Mouse (Mus musculus): ENCODE data around the gene Rchy1. TPM values are rescaled to one million over a fixed set of nuclear protein-coding genes. Genes with fewer than 3 reads are reported as not detected.
"Not testable (repeated sequence)": the region's sequence is repeated elsewhere in the genome, so short reads cannot be mapped to it uniquely, and the experiment has no call there.

Gene Rchy1
- total RNA-seq, 4 experiments from 2014 or later = 75.8 to 88.3 (median 80.6) TPM

- no peak for DNase-seq
Measured at GRCm38 (mm10) chr5:91959986-91960385, 2.9 kb downstream of the Rchy1 start.

- no peak for DNase-seq
Measured at GRCm38 (mm10) chr5:91959096-91959495, 3.8 kb downstream of the Rchy1 start.

- DNase-seq = no peak
Measured at GRCm38 (mm10) chr5:91956991-91957760, 5.7 kb downstream of the Rchy1 start.

- no peak for DNase-seq
Measured at GRCm38 (mm10) chr5:91951404-91951803, 11.5 kb downstream of the Rchy1 start.

DNA sequence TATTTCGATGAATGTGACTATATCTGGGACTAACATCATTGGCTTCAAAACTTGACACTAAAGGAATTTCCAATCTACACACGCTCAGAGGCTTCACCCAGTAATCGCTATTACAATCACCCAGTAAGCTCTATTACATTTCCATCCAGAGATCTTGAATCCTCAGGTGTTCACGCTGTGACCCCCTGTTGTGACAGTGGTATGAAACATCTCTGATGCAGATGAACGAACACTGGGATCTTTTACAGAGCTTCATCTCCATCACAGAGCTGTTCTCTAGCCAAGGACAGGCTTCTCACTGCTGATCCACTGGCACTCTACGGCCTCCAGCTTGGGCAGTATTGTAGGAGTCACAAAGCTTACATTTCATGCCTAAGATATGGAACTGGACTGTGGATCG is 13.4 kb downstream of the Rchy1 start:
- no peak for DNase-seq

- DNase-seq = no peak
Measured at GRCm38 (mm10) chr5:91947008-91947407, 15.9 kb downstream of the Rchy1 start.

GRCm38 (mm10) chr5:91945609-91946008 is 17.3 kb downstream of the Rchy1 start:
- not testable (repeated sequence) for DNase-seq

DNA sequence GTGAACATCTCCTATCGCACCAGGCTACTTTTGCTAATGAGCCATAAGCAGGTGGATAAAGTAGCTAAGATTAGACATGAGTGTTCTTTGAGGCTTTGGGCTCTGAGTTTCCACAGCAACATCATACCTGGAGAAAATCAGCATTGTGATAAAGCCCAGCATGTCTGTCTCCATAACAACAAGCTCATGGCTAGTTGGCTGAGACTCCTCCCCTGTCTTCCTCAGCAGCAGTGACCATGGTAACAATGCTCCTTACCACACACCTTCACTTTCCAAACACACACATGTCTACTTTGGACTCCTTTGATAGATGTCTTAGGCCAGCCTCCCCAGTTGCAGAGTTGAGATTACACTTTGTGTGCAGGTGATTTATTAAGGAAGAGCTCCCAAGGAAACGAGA is 49.6 kb downstream of the Rchy1 start:
- no peak for DNase-seq

DNA sequence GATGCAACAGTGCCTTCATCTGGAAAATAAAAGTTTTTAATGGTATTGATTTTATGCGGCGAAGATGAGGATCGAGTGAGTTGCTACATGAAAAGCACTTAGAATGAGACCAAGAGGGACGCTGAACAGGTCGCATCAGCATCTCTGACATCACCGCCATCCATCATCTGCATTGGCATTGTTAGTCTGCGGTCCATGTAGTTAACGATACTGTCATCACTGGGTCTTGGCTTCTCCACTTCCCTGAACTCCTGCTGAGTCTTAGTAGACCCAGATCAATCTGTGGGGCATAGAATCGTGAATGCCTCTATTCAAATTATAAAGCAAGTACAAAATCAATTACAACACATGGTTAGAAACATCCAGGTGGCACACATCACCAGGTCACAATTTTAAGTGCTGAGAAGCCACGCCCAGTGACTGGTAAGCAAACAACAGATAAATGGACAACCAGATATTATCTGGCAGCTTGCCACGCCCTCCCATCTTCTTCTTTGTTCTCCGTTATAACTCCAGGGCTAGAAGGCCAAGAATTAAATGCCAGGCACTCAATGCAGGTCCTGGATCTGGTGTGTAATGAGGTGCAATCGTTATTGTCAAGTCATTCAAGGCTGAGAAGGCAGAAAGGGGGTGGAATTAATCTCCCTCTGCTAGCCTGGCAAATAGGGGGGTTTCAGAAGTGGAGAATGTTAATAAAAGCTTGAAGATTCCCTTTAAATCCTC is 51.3 kb downstream of the Rchy1 start:
- no peak for DNase-seq

- no peak for DNase-seq
Measured at GRCm38 (mm10) chr5:91910616-91911015, 52.3 kb downstream of the Rchy1 start.

DNA sequence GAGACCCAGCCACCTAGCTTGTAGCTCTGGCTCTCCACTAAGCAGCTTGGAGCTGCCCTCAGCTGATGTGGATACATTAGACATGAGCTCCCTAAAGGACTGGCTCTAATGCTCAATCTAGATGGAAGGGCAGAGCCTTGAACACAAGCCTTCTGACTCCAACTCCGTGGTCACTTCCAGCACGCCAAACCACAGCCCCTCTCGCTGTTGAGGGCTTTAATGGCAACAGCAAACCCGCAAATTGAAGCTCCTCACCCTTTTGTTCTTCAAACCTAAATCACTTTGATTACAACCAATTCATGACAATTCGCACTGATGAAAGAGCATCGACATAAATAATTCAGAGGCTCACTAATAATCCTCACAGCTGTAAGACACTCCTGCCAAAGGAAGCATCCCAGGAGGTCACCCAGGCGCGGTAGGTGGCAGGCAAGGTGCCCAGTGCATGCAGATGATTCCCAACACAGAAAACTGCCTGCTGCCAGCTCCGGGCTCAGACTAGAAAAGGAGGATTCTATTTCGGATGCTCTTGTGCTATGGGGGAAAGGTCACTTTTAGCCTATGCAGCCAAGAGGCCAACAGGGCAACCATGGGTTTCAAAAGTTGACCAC is 53.8 kb downstream of the Rchy1 start:
- DNase-seq = no peak

Other genes with a start within 250 kb of the Rchy1 start
- not detected for gene Odaph, start 24.4 kb upstream of the Rchy1 start, total RNA-seq (2022)
- 10 to 100 TPM in 1 of 4 experiments, 1 to 10 TPM in 3; 7.3 to 11.3 (median 8.0) TPM for gene Cdkl2, start 80.8 kb upstream of the Rchy1 start, total RNA-seq (2022)
- gene G3bp2, start 120.7 kb upstream of the Rchy1 start, total RNA-seq (2022) = 100 to 1,000 TPM; 152 to 167 (median 162) TPM
- 100 to 1,000 TPM in 1 of 4 experiments, 10 to 100 TPM in 3; 84.5 to 114 (median 92.1) TPM for gene Uso1, start 174.9 kb upstream of the Rchy1 start, total RNA-seq (2022)

Data from adrenal gland, adult 8-10 months (tissue).